Comparison of ENCODE assay signal across 8 mouse cellular contexts in the genomic region with DNA sequence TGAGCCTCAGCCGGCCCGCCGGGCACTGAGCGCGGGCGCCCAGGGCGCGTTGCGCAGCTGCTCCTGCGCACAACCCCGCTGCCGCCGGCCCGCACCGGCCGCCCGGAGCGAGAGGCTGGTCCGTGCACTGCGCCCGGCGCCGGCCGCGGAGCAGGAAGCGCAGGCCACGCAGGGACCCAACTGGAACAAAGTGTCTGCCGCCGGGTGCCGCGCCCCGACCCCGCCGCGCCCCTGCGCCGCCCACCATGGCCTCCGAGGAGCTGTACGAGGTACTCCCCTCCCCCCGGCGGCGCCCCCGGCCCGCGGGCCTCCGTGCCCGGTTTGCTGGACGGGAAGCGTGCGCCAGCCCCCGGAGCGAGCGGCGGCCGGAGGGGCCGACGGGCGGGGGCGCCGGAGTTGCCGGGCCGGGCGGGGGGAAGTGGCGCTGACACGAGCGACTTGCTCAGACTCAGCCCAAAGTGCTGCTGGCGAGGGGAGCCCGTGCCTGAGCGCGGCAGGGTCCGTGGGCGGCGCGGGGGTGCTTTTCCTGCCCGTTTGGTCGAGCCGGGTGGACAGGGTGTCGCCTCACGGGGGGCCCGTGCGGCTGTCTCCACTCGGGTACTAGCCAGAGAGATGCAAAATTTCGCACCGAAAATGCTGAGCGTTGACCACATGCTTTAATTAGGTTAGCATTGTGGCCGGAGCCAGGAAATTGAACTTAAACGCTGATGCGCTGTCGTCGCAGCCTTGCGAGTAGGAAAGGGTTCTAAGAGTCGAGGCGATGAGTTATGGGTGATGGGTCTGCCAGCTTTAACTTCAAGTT.
DNase-seq lines count a peak whose midpoint lies in the region; ATAC-seq lines count a peak whose summit lies in the region.

No protein-coding gene starts in this region.

- peak overlapping the region; percentile 93 for H3K9ac ChIP-seq in embryonic facial prominence, embryonic 14.5 days (ENCODE audit: low read depth, low read length)
- H3K9ac ChIP-seq in liver, embryonic 11.5 days (ENCODE audit: low read depth, low read length), result peak overlapping the region; percentile 97
- H3K9ac ChIP-seq in stomach, embryonic 15.5 days, result peak overlapping the region; percentile 92

- H3K36me3 ChIP-seq in embryonic facial prominence, embryonic 14.5 days (ENCODE audit: control insufficient read depth, insufficient read depth, low read length), result peaks cover 4% of the 10 kb centered on the region; the same call in 1 of the 2 replicates
- H3K36me3 ChIP-seq in liver, embryonic 11.5 days (ENCODE audit: control insufficient read depth, insufficient read depth, low read length), result no peaks in the 10 kb centered on the region; the same call in 1 of the 2 replicates
- H3K36me3 ChIP-seq in stomach, embryonic 15.5 days, result no peaks in the 10 kb centered on the region

- H3K4me2 ChIP-seq in embryonic facial prominence, embryonic 14.5 days (ENCODE audit: low read depth, low read length), result peak overlapping the region; percentile 68
- H3K4me2 ChIP-seq in liver, embryonic 11.5 days, result peak overlapping the region; percentile 67
- H3K4me2 ChIP-seq in stomach, embryonic 15.5 days, result peak overlapping the region; percentile 82

- peak overlapping the region; percentile 87 for H3K27ac ChIP-seq in embryonic facial prominence, embryonic 14.5 days (replicated peaks; ENCODE audit: low read depth, low read length)
- peak overlapping the region; percentile 96 for H3K27ac ChIP-seq in liver, embryonic 11.5 days (ENCODE audit: low read depth, low read length)
- peak overlapping the region; percentile 94 for H3K27ac ChIP-seq in stomach, embryonic 15.5 days

- peak overlapping the region; percentile 92 for H3K4me3 ChIP-seq in embryonic facial prominence, embryonic 14.5 days (ENCODE audit: low read depth, low read length)
- H3K4me3 ChIP-seq in liver, embryonic 11.5 days (ENCODE audit: low read depth, low read length), result peak overlapping the region; percentile 96
- H3K4me3 ChIP-seq in stomach, embryonic 15.5 days (replicated peaks), result peak overlapping the region; percentile 98

- peak; percentile 16 to 58 for DNase-seq in urinary bladder, adult 18-20 months (ENCODE audit: low spot score in 2 of 2)
- no peak for DNase-seq in urinary bladder, postnatal 10 days (ENCODE audit: low spot score)
- peak; percentile 41 for DNase-seq in embryonic facial prominence, embryonic 14.5 days (ENCODE audit: low spot score)
- DNase-seq in heart, adult 8-10 months (ENCODE audit: low spot score), result peak; percentile 18
- peak; percentile 30 for DNase-seq in kidney, adult 9 months
- DNase-seq in liver, embryonic 11.5 days (ENCODE audit: low spot score), result peak; percentile 75
- peak; percentile 69 for DNase-seq in naive thymus-derived CD4-positive, alpha-beta T cell, adult 2 months (ENCODE audit: low read depth)

- H3K4me1 ChIP-seq in embryonic facial prominence, embryonic 14.5 days (ENCODE audit: control insufficient read depth, insufficient read depth, low read length), result peaks cover 11% of the 10 kb centered on the region; the same call in 1 of the 2 replicates
- H3K4me1 ChIP-seq in liver, embryonic 11.5 days (replicated peaks; ENCODE audit: control insufficient read depth, insufficient read depth, low read length), result peaks cover 17% of the 10 kb centered on the region
- no peaks in the 10 kb centered on the region for H3K4me1 ChIP-seq in stomach, embryonic 15.5 days

- WGBS in embryonic facial prominence, embryonic 14.5 days, result 1% methylated on average over 44 of the region's 93 CpGs
- WGBS in liver, embryonic 11.5 days, result under 1% methylated on average over 88 of the region's 93 CpGs
- WGBS in stomach, embryonic 15.5 days, result under 1% methylated on average over 72 of the region's 93 CpGs

- peaks cover 30% of the 10 kb centered on the region for H3K27me3 ChIP-seq in embryonic facial prominence, embryonic 14.5 days (replicated peaks; ENCODE audit: control insufficient read depth, insufficient read depth, low read length)
- no peaks in the 10 kb centered on the region for H3K27me3 ChIP-seq in liver, embryonic 11.5 days (replicated peaks; ENCODE audit: control insufficient read depth, insufficient read depth, low read length)
- no peaks in the 10 kb centered on the region for H3K27me3 ChIP-seq in stomach, embryonic 15.5 days (replicated peaks)

- H3K9me3 ChIP-seq in embryonic facial prominence, embryonic 14.5 days (ENCODE audit: control insufficient read depth, low read length), result peaks cover 12% of the 10 kb centered on the region
- H3K9me3 ChIP-seq in liver, embryonic 11.5 days (ENCODE audit: control insufficient read depth, low read length), result peaks cover 6% of the 10 kb centered on the region; the same call in 1 of the 2 replicates
- H3K9me3 ChIP-seq in stomach, embryonic 15.5 days, result no peaks in the 10 kb centered on the region

- peak; percentile 75 for ATAC-seq in embryonic facial prominence, embryonic 14.5 days (ENCODE audit: low read depth)
- peak; percentile 57 for ATAC-seq in liver, embryonic 11.5 days (replicated peaks; ENCODE audit: low FRiP score)
- ATAC-seq in stomach, embryonic 15.5 days (ENCODE audit: insufficient read depth, low FRiP score, low read depth), result peak; percentile 54
